Comparison of ENCODE assay signal across 24 mouse cellular contexts in genomic region chr6:98394589-98394988, GRCm38 (mm10). TPM values are rescaled to one million over a fixed set of nuclear protein-coding genes. Genes with fewer than 3 reads are reported as not detected.
"Had no signal": no experiment of that assay in that cellular context is flagged by ENCODE, and none has a peak within 500 bp of the region (broad histone marks: within the 10 kb centered on the region; RNA-seq: fewer than 3 reads in every experiment).

No protein-coding gene starts in this region.

- H3K4me3 ChIP-seq: kidney, embryonic 15.5 days; limb, embryonic 10.5 days; limb, embryonic 13.5 days; liver, embryonic 12.5 days; liver, embryonic 15.5 days; lung, embryonic 15.5 days; megakaryocyte, embryonic 14.5 days; stomach, embryonic 15.5 days had no signal

- DNase-seq: kidney, adult 8-10 months; kidney, postnatal 10 days; kidney, postnatal 36 days; layer of hippocampus, adult 9-11 months; liver; lung, adult 18-20 months; lung, postnatal 10 days; lung, postnatal 36 days; midbrain, embryonic 14.5 days; right cerebral cortex, postnatal 25 days; spleen, adult 18-20 months; thymus, adult 18-20 months; thymus, postnatal 36 days had no signal

- H3K27ac ChIP-seq: kidney, embryonic 15.5 days; limb, embryonic 10.5 days; limb, embryonic 13.5 days; liver, embryonic 12.5 days; liver, embryonic 15.5 days; lung, embryonic 15.5 days; stomach, embryonic 15.5 days had no signal

- ATAC-seq: liver, embryonic 12.5 days had no signal

RNA-seq across cellular contexts. Expression of gene Gm765, which starts 52.0 kb away (rescaled TPM):
- total RNA-seq: layer of hippocampus, postnatal 25 days; midbrain, postnatal 0 days had no signal
- polyA plus RNA-seq: kidney, embryonic 15.5 days; limb, embryonic 10.5 days; liver, embryonic 12.5 days; liver, embryonic 15.5 days; lung, embryonic 15.5 days; midbrain, embryonic 14.5 days; neural tube, embryonic 11.5 days; stomach, embryonic 15.5 days had no signal
